Mouse (Mus musculus): ENCODE data around the gene Car4.

The Car4 gene

GRCm38 (mm10) chr11:84959181-84959580 is 1.6 kb downstream of the Car4 start:
- DNase-seq, result no peak

- DNase-seq, result no peak
Observed at GRCm38 (mm10) chr11:84959701-84960181, 2.2 kb downstream of the Car4 start.

- DNase-seq, result no peak
Observed at GRCm38 (mm10) chr11:84960291-84960690, 2.7 kb downstream of the Car4 start.

- no peak for DNase-seq
Observed at GRCm38 (mm10) chr11:84960780-84961179, 3.2 kb downstream of the Car4 start.

GRCm38 (mm10) chr11:84961571-84961970 is 4.0 kb downstream of the Car4 start:
- DNase-seq, result no peak

DNA sequence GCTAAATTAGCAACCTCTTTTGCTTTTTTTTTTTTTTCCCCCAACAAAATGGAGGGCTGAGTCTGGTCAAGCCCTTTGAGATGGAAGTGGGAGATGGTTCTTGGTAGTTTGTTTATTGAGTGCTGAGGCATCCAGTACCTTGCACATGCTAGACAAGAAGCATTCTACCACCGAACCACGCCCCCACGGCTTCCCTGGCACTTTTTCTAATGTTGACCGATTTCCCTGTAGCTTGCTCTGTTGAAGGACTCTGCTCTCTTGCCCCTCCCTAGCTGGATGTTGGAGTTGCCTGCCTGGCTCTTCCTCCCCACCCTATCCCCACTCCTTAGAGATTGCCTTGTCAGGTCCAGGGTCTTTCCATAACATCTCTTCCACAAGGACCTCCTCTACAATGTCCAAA is 5.0 kb downstream of the Car4 start:
- no peak for DNase-seq

DNA sequence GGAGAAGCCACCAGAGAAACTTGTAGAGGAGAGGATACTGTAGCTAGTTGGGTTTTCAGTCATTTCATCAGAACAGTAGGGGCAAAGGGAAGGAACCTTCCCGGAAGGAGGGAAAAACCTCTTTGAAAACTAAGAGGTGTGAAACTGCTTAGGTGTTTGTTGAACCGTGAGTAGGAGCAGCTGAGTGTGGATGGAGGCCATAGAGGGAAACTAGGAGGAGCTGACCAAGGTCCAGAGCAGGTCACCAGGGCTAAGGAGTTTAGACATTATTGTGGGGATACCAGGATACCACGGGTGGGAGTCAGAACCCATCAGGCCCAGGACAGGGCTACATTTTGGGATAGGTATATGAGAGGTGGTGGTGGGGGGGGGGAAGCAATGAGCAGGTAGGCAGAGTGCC is 6.0 kb downstream of the Car4 start:
- DNase-seq, result no peak

- no peak for DNase-seq
Observed at GRCm38 (mm10) chr11:84966696-84967095, 9.1 kb downstream of the Car4 start.

- DNase-seq, result no peak
Observed at GRCm38 (mm10) chr11:84967113-84967512, 9.5 kb downstream of the Car4 start.

DNA sequence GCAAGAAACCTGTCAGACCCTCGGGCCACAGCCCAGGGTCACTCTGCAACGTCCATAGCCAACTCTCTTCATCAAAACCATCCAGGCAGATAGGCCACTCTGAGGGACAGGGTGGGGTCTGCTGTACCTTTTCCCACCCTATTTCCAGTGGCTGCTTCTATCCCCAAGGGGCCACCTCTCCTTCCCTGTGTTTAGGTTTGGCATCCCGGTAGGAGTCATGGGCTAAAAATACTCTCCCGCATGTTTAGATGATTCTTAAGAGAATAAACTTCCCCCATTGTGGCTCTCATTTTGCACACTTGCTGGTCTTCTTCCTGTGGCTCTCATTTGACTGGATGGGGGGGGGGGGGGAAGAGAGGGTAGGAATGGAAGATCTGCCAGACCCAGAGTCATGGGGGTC is 10.7 kb downstream of the Car4 start:
- no peak for DNase-seq

- no peak for DNase-seq
Observed at GRCm38 (mm10) chr11:84968775-84969174, 11.2 kb downstream of the Car4 start.

GRCm38 (mm10) chr11:84972067-84972466 is 14.5 kb downstream of the Car4 start:
- no peak for DNase-seq

- DNase-seq, result no peak
Observed at GRCm38 (mm10) chr11:84973661-84974060, 16.1 kb downstream of the Car4 start.

DNA sequence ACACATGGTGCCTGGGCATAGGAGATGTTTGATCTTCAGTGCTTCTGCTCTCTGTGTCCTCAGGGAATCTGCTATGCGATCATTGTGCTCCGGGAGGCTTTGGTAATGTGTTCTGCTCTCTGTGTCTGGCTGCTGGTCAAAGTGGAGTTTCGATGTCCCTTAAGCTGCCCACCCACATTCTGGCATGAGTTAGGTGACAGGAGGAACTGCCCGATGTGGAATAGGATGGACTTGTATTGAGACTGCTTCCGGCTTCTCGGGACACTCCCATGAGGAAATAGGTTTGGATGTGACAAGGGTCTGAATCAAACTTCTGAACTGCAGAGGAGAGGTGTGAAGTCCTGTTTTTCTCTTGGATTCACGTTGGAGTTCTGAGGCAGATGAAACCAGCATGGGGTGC is 17.0 kb downstream of the Car4 start:
- DNase-seq, result no peak

- no peak for DNase-seq
Observed at GRCm38 (mm10) chr11:84976706-84977105, 19.1 kb downstream of the Car4 start.

- DNase-seq, result no peak
Observed at GRCm38 (mm10) chr11:84977385-84977952, 19.9 kb downstream of the Car4 start.

GRCm38 (mm10) chr11:84978113-84978512 is 20.5 kb downstream of the Car4 start:
- no peak for DNase-seq

DNA sequence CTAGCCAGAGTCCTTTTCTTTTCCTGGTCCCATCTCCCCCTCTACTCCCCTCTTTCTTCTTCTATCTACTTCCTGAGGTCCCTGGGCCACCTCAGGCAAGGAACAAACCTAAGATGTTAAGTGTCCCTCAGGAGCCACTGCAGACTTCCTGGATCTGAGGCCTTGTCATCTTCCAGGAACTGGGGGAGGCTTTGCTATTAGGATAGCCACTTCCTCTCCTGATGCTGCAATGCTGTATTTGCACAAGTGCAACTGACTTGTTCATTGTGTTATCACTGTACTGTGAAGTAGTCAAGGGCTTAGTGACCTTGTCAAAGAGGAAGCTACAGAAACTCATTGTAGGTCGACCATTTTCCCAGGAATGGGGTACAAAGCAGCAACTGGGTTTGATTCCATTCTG is 21.8 kb downstream of the Car4 start:
- DNase-seq, result no peak

- DNase-seq, result no peak
Observed at GRCm38 (mm10) chr11:84980697-84981096, 23.1 kb downstream of the Car4 start.

DNA sequence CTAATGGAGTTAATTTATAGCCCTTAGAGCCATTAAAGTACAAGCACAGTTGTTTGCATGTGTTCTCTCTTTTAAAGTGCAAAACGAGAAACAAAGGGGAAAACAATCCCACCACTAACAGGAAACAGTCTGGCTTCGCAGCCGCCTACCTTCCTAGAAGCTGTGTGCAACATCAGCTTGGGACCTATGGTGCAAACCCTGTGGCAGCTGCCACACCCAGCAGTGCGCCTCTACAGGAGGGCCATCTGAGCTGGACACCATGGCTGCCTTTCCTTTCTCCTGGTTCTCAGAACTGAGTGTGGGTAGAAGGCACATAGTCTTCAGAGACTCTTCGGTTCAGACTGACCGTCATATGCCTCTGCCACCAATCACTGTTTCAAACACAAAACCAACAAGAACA is 27.8 kb downstream of the Car4 start:
- no peak for DNase-seq

- DNase-seq, result no peak
Observed at GRCm38 (mm10) chr11:84988341-84988919, 30.8 kb downstream of the Car4 start.

DNA sequence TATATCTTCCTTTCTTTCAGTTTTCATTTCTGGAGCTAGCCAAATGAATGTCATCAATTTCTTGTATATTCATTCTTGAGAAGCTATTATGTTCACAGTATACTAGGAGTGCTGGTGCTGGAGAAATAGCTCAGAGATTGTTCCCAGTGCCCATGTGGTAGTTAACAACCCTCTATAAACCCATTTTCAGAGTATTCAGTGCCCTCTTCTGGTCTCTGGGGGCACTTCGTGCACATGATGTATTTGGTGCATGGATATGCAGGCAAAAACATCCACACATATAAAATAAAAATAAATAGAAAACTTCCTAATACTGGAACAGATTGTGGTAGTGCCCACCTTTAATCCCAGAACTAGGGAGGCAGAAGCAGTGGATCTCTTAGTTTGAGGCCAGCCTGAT is 35.4 kb downstream of the Car4 start:
- no peak for DNase-seq

GRCm38 (mm10) chr11:84995241-84995640 is 37.7 kb downstream of the Car4 start:
- DNase-seq, result no peak

DNA sequence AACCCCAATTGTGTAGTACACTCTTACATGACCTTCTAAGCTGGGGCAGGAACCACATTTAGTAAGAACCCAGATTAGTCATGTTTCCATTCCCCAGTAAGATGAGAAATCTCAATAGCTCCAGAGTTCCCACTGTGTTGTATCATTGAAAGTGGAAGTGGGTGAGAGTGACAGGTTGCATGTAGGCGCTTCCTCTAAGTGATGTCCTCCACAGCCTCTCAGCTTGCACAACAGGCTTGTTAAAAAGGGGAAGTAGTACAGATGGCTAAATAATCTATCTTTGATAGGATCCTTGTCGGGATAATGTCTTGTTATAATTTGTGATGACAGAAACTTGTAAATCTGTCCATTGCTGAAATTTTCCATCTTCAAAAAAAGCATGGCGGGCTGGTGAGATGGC is 46.0 kb downstream of the Car4 start:
- DNase-seq, result no peak

DNA sequence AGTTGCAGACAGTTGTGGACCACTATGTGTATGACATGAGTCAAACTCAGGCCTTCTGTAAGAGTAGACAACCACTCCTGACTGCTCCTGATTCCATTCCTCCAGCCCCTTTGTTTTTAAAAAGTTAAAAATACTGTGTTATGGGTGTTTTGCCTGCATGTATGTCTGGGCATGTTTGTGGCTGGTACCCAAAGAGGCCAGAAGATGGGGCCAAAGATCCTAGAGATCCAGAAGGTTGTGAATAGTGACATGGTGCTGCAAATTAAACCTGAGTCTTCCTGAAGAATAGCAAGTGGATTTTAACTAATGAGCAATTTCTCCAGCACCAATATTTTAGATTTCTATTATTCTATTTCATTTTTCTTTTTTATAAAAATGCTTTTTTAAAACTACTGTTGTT is 55.5 kb downstream of the Car4 start:
- DNase-seq, result no peak
